Mouse (Mus musculus) cerebellum, adult 9-10 months (tissue): ENCODE data around the gene Esp4.
"Not testable (repeated sequence)": the region's sequence is repeated elsewhere in the genome, so short reads cannot be mapped to it uniquely, and the experiment has no call there.

Experiments
- DNase-seq: peaks from one replicate; pipeline ENCODE4 v3.0.0; 2022

The Esp4 gene

GRCm38 (mm10) chr17:40598294-40598693, at the start of gene Esp4:
Gene Esp4 (plus strand): TSS chr17:40598594.
- DNase-seq = no peak

GRCm38 (mm10) chr17:40553470-40553869, 44.9 kb upstream of the Esp4 start:
- no peak for DNase-seq

GRCm38 (mm10) chr17:40561207-40561606, 37.2 kb upstream of the Esp4 start, which contains the start of gene Esp6:
Gene Esp6 (plus strand): TSS chr17:40561507.
- DNase-seq = no peak

DNA sequence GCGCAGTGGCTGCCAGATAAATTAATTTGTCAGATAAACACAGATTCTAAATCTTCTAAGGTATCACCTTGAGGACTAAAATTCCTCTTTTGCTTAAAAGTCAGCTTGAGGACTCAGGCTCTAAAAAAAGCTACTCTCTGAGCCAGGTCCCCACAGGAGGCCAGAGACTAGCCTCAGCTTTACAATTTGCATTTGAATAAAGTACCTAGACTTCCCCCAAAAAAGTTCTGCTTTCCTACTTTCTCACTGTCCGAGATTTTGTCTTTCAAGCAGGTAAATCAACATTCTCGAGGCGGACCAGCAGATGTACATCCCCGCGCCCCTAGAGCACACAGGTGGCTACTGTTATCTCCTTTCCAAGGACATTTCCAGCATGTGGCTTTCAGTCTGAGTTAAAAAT, 14.5 kb upstream of the Esp4 start:
- DNase-seq = not testable (repeated sequence)

- DNase-seq = no peak
These were observed 7.1 kb upstream of the Esp4 start for GRCm38 (mm10) chr17:40591297-40591696.

- DNase-seq = not testable (repeated sequence)
These were observed 33.4 kb downstream of the Esp4 start, which contains the start of gene Esp3 for GRCm38 (mm10) chr17:40631775-40632174. Gene Esp3 (plus strand): TSS chr17:40632075.
